Mouse (Mus musculus): ENCODE data around the gene Cfap97d2.

Cfap97d2 gene

GRCm38 (mm10) chr8:13753680-13754079 lies 48.0 kb downstream of the Cfap97d2 start:
- peak; percentile 85 for DNase-seq

- no peak for DNase-seq
These were observed 50.8 kb downstream of the Cfap97d2 start for GRCm38 (mm10) chr8:13756480-13756879.

GRCm38 (mm10) chr8:13756982-13757804 lies 51.5 kb downstream of the Cfap97d2 start, which contains the start of gene Cdc16:
Cdc16 (plus strand) TSS chr8:13757676.
- DNase-seq = peak; percentile 92

GRCm38 (mm10) chr8:13757805-13758727 lies 52.4 kb downstream of the Cfap97d2 start:
- peak; percentile 67 for DNase-seq

- no peak for DNase-seq
These were observed 63.5 kb downstream of the Cfap97d2 start for GRCm38 (mm10) chr8:13769206-13769605.

- no peak for DNase-seq
These were observed 74.8 kb downstream of the Cfap97d2 start for GRCm38 (mm10) chr8:13780536-13780935.

GRCm38 (mm10) chr8:13785250-13785763 lies 79.6 kb downstream of the Cfap97d2 start, which contains the start of gene Upf3a:
Upf3a (plus strand) TSS chr8:13785615.
- DNase-seq = peak; percentile 94

GRCm38 (mm10) chr8:13785764-13786299 lies 80.1 kb downstream of the Cfap97d2 start:
- DNase-seq = peak; percentile 98

GRCm38 (mm10) chr8:13789606-13790005 lies 83.9 kb downstream of the Cfap97d2 start:
- DNase-seq = no peak
